Mouse (Mus musculus) cerebellum, postnatal 4 days (tissue): Measurements from ENCODE around the gene Gstm6.
"Not testable (repeated sequence)": the region's sequence is repeated elsewhere in the genome, so short reads cannot be mapped to it uniquely, and the experiment has no call there.

Experiments used
- DNase-seq, 2 experiments: peaks; one replicate each; pipeline ENCODE4 v3.0.0; 2022; ENCODE audit warnings: low spot score in 2 of 2, mixed read lengths in 1 of 2

Gstm6 gene

GRCm38 (mm10) chr3:107895194-107895719, 48.3 kb downstream of the Gstm6 start:
- no peak for DNase-seq

DNA sequence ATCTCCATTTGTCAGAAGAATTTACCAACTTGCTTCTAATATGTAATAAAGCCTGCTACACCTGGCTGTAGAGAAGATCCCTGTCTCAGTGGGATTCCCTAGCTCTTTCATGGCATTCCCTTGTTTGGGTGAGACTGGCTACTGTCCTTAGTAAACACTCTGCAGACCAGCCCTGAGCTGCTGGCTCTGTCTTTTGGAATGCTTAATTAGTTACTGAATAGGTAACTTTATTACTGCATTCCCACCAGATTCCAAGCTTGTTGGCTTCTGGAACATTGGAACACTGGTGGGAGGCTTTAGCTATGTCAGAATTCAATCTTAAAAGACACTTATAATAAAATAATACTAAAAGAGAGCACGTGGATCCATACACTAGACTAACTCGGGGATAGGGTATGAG, 54.3 kb downstream of the Gstm6 start:
- DNase-seq = not testable (repeated sequence)
